Mouse (Mus musculus) CD4-positive, CD25-positive, alpha-beta regulatory T cell, adult 2 months (primary cell): ENCODE measurements around the gene Cers5.

ENCODE experiments used
- DNase-seq: peaks from one replicate; pipeline ENCODE4 v3.0.0-alpha.2; 2012; ENCODE audit warnings: low read depth, low spot score

The Cers5 gene

DNA sequence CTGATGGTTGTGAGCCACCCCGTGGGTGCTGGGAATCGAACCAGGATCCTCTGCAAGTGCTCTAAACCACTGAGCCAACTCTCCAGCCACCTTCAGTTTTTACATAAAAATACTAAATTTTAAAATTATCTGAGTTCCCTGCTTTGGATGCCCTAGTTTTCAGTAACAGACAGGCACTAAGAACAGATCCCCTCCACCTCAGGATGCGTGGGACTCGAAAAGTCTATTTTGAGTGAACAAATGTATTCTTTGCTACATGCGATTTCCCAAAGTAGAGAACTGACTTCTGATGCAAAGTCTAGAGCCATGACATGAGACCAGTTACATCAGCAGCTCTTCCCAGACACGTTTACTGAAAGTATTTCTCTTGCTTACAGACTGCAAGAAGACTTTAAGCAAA, 17.8 kb upstream of the Cers5 start:
- no peak for DNase-seq

DNA sequence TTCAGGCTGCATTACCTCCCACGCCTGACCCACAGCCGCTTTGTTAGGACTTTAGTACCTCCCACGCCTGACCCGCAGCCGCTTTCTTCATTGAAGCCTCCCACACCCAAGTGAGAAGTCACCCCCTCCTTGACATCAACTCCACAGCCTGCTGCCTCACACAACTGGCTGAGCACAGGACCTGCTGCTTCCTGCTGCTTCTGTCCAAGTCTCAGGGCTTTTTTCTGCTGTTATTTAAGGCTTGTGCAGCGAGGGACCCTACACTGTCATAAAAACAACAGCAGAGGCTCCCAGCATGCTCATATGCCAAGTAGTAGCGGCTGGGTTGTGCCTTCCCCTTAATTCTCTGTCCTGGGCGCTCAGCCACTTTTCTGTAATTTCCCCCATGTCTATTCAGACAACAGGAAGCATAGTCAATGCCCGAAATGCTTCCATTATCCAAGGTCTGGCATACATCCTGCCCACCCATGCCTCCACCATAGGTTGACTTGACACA, 15.0 kb upstream of the Cers5 start:
- DNase-seq: peak; percentile 54

DNA sequence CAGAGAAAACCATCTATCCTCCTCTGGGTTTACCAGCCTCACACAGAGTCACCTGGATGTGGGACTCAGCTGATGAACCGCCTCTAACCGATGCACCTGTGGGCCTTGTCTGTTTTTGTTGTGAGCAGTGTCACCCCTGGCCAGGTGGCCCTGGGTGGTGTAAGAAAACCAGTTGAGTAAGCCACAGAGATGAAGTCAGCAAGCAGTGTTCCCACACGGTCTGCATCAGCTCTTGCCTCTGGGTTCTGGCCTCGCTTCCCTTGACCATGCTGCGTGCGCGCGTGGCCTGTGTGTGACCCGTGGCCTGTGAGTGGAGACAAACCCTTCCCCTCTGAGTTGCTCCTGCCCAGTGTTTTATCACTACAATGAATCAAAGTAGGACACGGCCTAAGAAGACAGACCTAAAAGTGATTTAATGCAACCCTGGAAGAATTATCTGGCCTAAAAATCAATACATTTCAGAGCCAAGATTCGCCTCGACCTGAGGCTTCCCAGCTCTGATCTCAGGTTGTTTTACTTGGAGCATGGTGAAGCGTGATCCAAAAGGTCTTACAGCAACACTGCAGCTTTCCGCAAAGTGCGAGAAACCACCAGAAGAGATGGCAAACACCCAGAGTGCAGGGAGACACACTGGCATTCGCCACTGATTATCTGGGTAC, 6.1 kb upstream of the Cers5 start:
- DNase-seq: no peak

DNA sequence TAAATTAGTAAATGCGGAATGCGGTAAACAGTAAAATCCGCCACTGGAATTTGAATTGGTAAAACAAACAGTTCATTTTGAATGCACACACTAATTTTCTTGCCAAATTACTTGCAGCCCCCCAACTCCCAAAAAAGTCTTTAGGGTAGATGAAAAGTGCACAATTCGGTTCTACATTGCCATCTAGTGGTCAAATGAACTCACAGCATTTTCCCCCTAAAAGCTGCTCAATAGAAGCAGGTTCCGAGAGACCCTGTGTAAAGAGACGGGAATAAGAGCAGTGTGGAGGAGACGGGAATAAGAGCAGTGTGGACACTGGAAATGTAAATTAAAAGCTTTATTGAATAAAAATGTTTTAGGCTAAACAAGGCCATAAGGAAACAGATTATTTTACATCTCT, 5.5 kb upstream of the Cers5 start:
- peak; percentile 72 for DNase-seq

DNA sequence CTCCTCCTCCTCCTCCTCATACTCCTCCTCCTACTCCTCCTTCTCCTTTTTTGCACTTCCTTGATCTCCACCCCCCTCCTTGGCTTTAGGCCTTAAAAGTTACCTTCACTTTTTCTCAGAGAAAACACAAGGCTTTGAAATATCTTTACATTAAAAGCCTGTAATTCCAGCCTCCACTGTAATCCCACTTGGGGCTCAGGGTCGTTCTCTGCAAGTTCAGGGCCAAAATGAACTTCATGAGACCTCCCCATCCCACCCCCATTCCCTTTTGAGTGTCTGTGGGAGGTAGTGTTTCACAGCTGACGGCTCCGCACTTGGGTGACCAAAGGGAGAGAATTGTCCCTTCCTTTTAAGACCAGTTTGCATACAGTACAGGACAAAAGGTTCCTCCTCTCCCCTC, 240 bp upstream of the Cers5 start:
- DNase-seq: no peak

DNA sequence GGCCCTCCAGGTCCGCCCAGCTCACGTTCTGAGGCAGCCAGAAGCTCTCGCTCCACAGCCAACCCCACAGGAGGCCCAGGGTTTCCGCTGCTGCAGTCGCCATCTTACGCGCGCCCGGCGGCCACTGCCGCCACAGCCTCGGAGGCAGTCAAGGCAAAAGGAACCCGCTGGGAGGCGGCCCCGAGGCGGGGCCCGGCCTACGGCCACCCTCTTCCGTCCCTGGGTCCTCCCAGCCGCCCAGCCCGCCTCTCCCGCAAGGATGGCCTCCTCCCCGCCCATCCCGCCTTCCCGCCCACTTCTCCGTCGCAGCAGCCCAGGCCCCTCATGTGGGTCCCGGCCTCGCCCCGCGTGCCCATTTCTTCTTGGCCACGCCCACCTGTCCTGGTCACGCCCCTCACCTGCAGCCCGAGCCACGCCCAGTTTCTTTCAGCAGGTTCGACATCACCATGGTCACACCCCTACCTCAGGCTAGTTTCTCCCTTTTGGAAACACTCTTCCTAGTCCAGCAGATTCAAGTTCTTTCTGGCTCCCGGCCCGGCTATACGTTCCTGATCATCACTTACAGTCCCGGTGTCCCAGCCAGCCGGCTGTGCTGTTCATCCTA, 306 bp downstream of the Cers5 start:
- DNase-seq: peak; percentile 93

DNA sequence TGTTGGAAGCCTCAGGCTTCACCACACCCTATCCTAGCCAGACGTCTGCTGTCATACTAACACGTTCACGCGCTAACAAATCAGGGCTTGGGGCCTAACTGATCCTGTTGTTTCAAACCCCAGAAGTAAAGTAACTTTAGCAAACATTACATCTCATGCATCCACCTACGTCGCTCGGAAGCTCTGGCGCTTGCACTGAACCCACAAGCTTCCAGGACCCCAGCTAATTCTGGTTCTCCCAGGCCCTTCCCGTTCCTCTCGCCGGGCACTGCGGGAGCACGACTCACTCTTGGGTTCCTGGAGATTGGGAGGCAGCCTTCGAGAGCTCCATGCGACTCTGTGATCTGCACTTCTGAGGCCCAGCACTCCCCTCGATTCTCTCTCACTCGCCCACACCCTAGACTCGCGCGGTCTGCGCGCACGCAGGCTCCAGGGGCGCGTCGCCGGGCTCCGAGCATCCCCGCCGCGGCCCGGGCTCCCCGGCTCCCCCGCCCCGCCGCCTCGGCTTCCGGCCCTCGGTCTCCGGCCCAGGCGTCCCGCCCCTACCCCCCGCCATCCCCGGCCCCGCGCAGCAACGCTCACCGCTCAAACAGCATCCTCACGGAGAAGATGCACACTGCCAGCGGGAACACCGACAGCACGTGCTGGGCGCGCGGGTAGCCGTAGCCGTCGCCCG, 946 bp downstream of the Cers5 start:
- peak; percentile 56 for DNase-seq

DNA sequence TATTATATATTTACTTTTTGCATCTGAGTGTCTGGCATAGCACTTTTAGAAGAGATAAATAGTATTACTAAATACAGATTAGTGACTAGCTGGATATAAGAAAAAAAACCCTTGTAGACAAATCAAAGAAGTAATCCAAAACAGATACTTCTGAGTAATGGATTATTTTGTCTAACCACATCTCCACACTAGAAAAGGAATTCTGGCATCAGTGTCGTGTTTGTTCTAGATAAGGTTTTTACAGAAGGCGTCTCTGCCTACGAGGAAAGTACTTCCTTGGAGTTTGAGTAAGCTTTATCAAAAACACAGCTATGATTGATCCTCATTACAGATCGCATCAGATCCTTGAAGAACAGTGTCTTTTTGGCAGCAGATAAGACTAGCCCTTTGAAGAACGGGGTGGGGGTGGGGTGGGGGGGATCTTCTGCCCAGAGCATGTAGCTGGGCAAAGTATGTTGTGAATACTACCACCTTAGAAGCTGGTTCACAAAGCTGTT, 1.6 kb downstream of the Cers5 start:
- DNase-seq: no peak

DNA sequence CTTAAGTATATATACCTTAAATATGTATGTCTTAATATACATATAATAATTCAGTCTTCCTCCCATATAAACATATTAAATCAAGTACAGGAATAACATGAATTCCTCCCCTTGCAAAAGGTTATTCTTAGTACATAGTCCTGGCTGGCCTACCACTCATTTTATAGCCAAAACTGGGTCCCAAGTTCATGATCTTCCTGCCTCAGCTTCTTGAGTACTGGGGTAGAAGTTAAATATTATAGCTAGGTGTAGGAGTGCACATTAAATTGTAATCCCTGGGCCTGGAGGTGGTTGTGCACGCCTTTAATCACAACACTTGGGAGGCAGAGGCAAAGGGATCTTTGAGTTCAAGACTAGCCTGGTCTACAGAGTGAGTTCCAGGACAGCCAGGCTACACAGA, 3.9 kb downstream of the Cers5 start:
- DNase-seq: no peak

DNA sequence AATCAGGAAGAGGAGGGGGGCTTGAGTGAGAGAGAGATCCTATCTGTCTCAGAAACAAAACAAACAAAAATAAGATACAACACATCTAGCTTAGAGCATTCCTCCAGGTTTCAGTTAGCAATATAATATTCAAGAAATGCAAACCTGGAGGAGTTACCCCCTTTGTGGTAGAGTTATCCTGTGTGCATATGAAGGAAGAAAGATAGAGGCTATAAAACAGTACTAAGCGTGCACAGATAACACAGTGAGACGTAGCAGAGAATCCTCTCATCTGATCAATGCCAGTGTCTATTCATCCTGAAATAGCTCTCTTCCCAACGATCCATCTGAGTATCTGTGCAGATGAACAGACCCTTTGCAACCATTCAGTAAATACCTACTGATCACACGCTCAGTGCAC, 5.2 kb downstream of the Cers5 start:
- no peak for DNase-seq

DNA sequence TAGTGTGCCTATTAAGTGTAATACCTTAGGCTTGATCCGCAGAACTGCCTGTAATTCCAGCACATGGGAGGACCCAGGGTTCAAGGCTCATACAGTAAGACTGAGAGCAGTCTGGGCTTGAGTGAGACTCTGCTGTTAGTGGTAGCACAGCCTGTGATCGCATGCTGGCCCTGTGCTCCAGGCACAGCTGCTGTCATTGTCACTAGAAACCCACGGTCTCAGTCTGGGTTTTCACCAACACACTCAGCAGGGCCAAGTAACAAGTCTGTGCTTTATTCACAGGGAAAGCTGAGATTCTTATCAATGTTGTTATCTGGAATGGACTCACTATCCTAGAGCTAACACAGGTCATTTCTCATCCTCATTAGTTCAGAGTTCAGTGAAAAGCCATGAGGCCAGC, 18.5 kb downstream of the Cers5 start:
- no peak for DNase-seq

DNA sequence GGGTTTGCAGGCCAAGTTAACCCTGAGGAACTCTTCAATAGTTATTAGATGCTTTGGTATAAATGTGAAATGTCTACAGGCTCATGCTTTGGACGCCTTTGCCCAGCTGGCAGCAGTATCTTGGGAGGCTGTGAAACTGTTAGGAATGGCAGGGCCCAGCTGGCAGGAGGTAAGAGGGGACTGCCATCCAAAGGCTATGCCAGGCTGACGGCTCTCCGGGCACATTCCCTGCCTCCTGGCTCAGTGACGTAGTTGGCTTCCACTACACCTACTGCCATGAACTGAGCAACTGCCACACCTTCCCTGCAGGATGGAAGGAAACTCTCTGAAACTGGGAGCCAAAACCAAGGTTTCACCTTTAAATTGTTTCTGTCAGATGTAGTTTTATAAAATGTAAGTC, 32.5 kb downstream of the Cers5 start:
- DNase-seq: no peak

DNA sequence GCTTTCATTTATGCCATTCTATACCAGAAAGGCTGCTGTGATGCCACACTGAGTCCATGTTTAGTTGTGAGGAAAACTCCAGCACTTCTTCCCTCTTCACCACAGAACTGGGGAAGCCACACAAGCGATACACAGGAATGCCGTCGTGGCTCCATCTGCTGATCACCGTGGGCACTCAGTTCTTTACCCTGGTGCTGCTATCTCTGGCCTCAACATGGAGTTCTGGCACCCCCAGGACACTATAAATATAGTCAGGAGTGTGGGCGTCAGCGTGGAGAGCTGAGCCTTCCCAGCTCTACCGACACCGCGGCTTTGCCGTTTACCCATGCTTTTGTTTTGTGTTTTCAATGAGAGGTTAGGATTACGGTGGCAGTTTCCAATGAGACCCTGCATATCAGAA, 36.0 kb downstream of the Cers5 start:
- no peak for DNase-seq

DNA sequence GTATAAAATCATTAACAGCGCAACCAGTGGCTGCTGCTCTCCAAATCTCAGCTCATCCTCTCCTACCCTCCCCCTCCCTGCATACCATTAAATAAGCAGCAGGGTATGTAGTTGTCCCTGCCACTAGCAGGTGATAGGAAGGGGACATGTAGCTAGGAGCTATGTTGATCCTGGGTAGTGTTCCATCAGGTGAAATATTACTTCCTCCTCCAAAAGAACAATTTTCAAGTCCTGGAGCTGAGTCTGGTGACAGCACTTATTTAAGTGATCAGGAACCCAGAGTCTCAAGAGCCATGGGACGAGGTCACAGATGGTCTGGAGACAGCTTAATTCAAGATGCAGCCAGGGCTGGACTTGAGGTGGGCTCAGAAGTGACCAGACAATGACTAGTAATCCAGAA, 37.1 kb downstream of the Cers5 start:
- DNase-seq: no peak

DNA sequence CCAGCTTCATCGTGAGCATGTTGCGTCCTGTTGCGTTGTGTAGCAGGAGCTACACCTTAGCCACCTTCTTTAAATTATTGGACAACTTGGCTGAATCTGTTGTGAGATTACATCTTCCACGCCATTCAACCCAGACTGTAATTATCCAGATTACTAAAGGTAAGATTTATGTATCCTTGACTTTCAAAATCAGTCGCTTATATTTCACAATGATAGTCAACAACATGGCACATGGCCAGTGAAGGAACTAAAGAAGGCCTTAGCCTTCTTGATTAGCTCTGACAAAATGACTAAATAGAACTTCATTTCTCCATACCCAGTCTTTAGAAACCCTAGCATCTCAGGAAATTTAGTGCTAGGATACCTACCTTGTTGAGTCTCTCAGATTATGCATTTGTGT, 39.5 kb downstream of the Cers5 start:
- no peak for DNase-seq

DNA sequence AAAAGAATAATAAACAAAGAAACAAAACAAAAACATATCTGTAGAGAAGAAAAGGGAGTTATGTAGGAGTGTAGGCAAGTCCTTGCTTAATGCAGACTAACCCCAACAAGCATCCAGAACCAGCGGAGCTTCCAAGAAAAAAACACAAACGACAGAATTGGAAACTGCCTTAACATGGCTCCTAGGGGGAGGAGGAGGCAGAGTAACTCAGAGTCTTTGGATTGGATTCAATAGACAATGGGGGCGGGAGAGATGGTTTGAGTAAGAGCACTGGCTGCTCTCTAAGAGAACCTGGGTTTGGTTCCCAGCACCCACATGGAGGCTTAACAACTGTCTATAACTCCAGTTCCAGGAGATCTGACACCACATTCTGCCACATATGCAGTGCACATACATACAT, 41.0 kb downstream of the Cers5 start:
- no peak for DNase-seq

DNA sequence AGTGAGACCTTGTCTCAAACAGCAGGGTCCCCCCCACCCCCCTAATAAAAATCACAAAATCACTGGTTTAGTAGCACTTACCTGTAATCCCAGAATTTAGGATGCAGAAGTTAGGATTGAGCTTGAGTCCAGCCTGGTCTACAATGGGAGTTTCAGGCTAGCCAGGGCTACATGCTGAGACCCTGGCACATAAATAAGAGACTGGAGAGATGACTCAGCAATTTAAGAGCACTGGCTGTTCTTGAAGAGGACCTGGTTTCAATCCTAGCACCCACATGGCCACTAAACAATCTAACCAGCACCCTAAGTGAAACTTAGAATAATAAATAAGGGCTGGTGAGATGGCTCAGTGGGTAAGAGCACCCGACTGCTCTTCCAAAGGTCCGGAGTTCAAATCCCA, 41.5 kb downstream of the Cers5 start:
- DNase-seq: no peak

DNA sequence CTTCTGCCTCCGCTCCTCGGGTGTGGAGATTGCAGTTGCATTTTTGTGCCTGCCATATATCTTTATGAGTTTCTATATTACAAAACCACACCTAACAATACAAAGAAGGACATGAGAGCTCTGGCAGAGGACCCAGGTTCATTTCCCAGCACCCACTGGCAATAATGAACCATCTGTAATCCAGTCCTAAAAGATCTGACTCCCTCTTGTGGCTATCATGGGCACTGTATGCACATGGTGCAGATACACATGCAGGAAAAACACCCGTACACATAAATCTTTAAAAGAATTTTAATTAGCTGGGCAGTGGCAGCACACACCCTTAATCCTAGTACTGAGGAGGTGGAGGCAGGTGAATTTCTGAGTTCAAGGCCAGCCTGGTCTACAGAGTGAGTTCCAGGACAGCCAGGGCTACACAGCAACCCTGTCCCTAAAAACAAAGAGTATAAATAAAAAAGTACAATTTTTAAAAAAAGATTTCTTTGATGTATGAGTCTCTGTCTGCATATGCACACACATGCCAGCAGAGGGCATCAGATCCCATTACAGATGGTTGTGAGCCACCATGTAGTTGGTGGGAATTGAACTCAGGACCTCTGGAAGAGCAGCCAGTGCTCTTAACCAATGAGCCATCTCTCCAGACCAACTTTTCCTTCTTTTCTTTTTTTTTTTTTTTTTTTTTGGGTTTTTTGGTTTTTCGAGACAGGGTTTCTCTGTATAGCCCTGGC, 43.5 kb downstream of the Cers5 start:
- peak; percentile 60 for DNase-seq

DNA sequence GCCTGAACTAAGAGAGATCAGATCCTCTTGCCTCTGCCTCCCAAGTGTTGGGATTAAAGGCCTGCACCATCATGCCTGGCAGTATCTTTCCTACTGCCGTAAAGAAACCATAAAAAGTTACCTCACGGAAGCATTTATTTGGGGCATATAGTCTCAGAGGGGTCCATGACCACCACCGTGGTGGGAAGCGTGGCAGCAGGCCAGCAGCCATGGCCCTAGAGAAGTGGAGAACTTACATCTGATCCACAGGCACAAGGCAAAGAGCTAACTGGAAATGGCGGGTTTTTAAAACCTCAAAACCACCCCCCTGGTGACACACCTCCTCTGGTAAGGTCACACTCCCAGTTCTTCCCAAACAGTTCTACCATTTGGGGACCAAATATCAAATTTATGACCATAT, 44.5 kb downstream of the Cers5 start:
- DNase-seq: no peak

DNA sequence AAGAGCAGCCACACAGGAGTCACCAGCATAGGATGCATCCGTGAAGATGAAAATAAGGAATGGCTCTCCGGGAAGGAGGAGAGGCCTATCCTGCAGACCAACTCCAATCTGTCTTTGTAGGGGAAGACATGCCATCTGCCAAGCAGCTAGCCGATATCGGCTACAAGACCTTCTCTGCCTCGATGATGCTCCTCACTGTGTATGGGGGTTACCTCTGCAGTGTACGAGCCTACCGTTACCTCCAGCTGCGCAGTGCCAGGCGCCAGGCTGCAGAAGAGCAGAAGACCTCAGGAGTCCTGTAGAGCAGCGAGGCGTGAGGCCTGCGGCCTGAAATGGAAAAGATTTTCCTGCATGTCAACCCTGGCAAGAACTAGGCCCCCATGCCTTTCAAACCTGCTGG, 45.2 kb downstream of the Cers5 start:
- no peak for DNase-seq

DNA sequence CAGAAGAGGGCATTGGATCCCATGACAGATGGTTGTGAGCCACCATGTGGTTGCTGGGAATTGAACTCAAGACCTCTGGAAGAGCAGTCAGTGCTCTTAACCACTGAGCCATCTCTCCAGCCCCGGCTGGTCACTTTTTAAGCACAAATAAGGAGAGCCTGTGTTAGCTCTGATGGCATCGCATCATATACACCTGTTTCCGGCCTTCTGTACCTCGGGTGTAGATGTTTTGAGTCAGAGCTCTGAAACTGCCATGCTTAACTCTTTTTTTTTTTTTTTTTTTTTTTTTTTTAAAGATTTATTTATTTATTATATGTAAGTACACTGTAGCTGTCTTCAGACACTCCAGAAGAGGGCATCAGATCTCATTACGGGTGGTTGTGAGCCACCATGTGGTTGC, 45.6 kb downstream of the Cers5 start:
- DNase-seq: peak; percentile 37

DNA sequence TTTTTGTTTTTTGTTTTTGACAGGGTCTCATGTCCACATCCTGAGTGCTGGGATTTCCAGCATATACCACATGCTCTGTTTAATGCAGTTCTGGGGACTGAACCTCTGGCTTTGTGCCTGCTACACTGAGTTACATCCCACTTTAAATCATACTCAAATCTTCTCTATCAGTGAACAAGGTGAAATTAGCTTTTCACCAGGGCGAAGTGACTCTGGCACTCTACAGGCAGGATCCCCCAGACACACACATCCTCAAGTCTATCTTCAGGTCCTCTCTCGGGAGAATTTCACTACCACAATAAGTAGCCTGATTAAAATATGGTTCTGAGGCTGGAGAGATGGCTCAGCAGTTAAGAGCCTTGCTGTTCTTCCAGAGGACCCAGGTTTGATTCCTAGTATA, 46.1 kb downstream of the Cers5 start:
- no peak for DNase-seq
